Mouse (Mus musculus) ovary, postnatal 10 days (tissue): ENCODE data around the gene B4galt1.

Experiments used
- DNase-seq: peaks from one replicate; pipeline ENCODE4 v3.0.0; 2022; ENCODE audit warnings: low spot score

B4galt1 gene

GRCm38 (mm10) chr4:40870206-40870605 is 16.4 kb upstream of the B4galt1 start:
- DNase-seq: no peak

DNA sequence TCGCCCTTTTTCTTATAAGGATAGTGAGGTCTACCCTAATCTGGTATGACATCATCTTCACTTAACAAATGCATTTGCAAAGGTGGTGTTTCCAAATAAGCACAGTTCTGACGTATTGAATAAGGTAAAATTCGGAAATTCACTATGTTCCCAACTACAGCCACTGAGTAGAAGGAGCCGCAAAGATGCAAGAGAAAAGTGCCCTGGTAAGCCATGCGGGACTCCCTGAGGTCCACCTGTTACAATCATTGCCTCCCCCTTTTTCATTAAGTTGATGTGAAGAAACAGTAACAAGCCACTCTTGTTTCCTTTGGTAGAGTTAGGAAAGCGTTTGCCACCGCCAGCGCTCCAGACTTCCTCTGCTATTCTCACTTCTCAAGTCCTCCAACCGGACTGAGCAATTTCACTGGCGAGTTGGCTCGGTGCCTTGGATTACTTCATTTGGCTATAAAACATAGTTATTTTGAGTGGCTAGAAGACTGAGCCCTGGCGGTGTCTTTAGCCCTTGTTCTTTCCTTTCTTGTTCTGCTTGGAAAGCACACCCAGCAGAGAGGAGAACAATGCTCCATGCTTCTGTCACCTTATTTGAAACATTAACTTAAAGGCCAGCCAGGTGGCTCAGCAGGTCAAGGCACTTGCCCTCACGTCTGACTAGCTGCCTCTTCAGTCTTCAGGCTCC is 14.9 kb upstream of the B4galt1 start:
- no peak for DNase-seq

DNA sequence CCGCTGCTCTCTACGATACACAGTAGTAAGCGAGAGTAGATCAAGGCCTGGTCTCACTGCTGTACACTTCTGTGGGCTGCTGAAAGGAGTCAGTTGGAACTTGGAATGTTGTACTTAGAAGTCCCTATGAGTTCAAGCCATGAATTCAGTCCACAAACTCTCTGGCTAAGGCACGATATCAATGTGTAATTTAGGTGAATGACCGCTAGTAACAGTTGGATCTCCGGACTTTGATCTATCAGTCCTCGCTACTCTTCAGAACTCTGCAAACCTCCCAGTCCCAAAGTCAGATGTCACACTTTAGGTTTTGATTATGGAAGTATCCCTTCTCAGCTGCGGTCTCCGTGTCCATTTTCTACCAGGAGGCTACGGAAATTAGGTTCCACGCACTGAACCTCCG is 10.6 kb upstream of the B4galt1 start:
- no peak for DNase-seq

DNA sequence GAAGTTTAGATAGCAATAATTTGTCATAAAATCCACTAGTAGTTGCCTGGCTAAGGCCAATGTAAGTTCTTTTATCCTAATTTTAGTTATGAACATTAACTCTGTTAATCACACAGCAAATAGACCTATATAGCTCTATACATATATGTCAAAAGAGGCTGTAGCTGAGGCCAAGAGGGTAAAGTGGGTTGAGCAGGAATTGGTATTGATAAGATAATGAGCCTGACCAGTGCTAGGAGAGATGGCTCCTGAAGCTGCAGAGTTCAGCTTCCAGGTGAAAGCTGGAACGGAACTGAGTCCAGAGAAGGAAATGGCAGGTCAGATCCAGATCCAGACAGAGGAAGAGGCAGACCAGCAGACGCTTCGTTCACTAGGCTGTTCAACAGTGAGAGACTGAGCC is 9.5 kb upstream of the B4galt1 start:
- no peak for DNase-seq

GRCm38 (mm10) chr4:40861131-40861530 is 7.3 kb upstream of the B4galt1 start:
- no peak for DNase-seq

DNA sequence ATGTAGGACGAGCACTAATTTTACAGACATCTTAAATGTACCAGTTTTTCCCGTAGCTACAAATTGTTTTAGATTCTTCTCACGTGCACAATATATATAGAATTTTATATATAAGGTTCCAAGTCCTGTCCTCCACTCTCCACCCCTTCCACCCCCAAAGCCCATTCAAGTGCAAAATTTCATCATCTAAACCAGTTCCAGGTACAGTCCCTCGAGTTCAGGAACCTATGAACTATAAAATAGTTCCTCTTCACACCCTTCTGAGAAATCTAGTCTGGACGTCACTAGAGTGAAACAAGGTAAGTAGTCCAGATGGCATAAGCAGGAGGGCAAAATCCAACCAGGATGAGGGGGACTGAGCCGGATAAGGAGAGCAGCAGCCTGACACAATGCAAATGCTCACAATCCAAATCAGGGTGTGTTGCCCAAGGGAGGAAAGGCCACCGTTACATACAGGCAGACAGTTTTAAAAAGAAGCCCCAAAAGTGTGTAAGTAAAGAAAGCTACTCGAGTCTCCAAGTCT is 4.1 kb upstream of the B4galt1 start:
- DNase-seq: no peak

GRCm38 (mm10) chr4:40856571-40856970 is 2.8 kb upstream of the B4galt1 start:
- no peak for DNase-seq

DNA sequence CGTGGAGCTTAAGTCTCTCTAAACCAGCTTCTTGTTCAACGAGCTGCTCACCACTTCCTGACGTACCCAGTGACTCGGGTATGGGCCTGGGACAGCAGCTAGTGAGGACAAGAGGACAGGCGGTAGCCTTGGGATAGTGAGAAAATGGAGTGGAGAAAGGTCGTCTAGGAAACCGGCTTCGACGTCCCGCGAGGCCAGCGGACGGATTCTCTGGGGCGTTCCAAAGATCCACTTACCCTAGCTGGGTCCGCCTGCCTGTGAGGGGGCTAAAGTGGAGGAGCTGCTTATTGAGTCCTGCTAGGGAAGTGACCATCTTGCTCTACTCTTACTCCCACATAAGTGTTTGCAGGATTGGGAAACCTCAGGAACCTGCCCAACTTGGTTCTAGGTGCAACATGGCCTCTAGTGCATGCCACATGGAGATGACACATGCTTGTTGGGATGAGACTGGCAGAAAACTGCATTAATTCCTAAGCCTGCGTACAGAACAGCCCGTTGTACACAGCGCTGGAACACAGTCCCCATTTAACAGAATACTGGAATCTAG is 655 bp upstream of the B4galt1 start:
- DNase-seq: no peak

- no peak for DNase-seq
These were observed 792 bp downstream of the B4galt1 start for GRCm38 (mm10) chr4:40852861-40853564.

GRCm38 (mm10) chr4:40852249-40852781 is 1.5 kb downstream of the B4galt1 start:
- no peak for DNase-seq

DNA sequence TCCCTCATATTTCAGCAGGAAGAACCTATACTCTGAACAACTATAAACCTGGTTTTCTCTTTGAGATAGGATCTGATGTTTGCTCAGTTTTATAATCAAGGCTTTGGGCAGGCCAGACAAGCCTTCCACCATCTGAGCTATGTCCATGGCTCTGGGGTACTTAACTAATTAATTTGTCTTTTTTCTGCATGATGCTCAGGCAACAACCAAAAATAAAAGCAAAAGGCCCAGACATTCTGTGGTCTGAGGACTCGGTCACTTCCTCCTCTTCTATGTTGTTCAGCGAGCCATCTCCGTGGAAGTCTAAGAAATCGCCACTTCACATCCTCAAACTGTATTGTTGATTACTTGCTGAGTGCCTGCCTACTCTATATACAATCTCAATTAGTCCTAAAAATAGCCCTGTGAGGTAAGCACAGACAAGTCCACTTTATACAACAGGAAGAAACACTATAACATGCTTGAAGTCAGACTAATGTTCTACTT is 2.0 kb downstream of the B4galt1 start:
- DNase-seq: no peak

- DNase-seq: no peak
These were observed 2.6 kb downstream of the B4galt1 start for GRCm38 (mm10) chr4:40851031-40851762.

- no peak for DNase-seq
These were observed 3.2 kb downstream of the B4galt1 start for GRCm38 (mm10) chr4:40850582-40850981.

GRCm38 (mm10) chr4:40849518-40849917 is 4.3 kb downstream of the B4galt1 start:
- DNase-seq: no peak

DNA sequence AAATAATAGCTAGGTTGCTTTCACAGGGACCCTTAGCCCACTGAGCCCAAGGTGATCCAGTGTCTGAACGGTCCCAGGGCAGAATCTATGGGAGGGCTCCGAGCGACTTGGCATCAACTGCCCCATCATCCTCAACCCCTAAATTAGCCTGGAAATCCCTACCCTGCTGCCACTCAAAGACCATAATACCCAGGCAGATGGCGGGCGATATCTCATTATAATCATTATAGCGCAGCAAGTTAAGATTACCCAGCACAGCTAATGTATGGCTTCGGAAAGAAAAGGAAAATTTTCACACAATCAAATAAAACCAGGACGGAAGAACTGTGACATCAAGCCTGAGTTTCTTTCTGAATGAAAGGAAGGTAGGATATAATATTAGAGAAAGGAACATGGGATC is 5.6 kb downstream of the B4galt1 start:
- DNase-seq: no peak

DNA sequence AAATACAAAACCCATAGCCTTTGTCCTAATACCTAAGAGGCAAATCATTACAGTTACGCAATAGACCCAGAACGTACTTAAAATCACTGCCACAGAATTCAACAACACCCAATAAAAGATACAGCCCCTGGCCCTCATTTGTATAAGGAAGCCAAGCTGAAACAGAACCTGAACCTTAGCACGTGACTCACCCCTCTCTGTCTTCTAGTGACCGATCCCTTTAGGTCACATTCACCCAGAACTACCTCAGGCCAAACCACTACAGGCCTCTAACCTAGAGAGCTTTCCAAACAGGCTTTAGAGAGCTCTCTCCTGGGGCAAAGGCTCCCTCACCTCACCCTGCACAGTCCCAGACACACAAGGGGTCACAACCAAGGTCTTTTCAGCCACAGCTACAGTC is 6.6 kb downstream of the B4galt1 start:
- DNase-seq: no peak

GRCm38 (mm10) chr4:40846143-40846931 is 7.5 kb downstream of the B4galt1 start:
- no peak for DNase-seq

DNA sequence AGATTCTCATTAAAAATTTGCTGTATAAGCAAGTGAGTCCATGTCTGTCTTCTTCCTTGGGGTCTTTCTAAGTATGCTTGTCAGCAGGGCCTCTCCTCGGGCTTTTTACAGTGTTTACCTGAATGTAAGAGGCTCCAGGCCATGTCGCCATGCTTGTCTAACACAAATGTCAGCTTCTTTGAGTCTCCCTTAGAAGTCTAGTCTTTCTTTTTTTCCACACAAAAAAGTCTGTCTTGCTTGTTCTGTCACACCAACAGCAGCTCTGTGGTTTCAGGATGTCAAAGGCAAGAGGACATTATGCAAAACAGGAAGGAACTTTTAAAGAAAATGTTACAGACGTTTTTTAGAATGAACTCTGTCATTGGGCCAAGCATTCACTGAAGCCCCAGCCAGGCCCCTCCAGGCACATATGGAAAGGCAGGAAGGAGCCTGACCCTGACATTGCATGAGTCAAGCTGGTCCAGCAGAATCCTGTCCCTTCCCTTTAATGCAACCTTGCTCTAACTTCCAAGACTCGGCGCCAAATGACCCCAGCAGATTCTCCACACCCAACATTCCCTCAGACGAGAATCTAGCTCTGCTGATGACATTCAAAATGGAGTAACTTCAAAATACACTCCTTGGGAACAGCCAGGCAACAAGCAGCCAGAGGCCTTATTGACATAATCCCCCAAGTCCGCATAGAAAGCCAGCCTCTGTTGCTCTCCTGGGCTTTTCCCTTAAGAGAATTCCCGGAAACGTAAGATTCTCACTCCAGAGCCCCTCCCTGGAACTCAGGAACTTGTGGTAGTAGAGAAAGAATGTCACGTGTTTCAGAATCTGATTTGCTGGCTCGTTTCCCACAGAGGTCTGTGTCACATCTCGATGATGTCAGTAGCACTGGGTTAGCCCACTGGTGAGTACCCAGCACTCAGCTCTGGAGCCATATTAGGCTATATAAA is 8.7 kb downstream of the B4galt1 start:
- DNase-seq: no peak

DNA sequence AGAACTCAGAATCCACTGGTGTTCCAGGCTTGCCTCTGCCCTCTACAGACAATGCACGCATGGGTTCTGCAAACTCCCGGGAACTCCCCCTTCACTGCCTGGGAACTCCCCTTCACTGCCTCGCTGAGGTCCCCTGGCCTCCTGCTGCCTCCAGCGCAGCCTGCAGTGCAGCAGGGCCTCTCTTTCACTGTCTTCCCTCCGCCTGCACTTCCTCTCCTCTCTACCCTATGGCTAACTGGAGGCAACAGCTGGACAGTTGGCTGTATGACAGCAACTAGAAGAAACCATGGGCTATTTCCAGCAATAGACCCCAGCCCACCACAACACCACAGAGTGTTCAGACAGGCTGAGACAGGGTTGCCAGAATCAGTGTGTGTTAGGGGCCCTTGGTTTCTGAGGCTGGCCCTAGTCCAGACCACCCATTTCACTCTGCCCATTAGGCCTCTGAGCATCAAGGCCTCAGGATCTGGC is 9.5 kb downstream of the B4galt1 start:
- DNase-seq: no peak

DNA sequence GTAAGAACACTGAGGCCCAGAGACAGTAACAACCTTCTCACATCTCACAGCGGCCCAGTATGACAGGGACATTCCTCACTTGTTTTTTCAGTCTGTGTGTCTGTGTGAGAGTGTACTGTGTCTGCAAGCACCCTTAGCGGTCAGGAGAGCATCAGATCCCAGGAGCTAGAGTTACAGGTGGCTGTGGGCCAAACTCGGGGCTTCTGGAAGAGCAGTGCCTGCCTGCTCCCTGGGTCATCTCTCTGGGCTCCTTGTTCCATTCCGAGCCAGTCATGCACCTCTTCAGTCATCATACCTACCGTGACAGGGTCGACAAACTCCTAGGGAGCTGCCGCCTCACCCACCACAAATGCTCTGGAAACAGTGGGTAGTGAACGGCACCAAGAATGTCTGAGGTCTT is 10.1 kb downstream of the B4galt1 start:
- no peak for DNase-seq
